Mouse (Mus musculus) limb, embryonic 14.5 days (tissue): Measurements from ENCODE around the gene Fbxl17. TPM values are rescaled to one million over a fixed set of nuclear protein-coding genes. Genes with fewer than 3 reads are reported as not detected.
A peak's percentile ranks its signal among the peaks of the same experiment; 100 is the strongest.

Experiments used
- ATAC-seq: fragments of 200-750 bp; cut with Nextera tagmentation; 2 replicates; pipeline ENCODE4 v1.8.0; 2017; ENCODE audit warnings: low read depth, moderate number of reproducible peaks, moderate TSS enrichment; ENCODE audit not compliant: low FRiP score
- DNase-seq: peaks from one replicate; pipeline ENCODE4 v3.0.0-alpha.2; 2015; ENCODE audit warnings: low spot score
- H3K27ac ChIP-seq: fragments of 300-500 bp; sonication (generic); replicated peaks from 2 replicates; pipeline ENCODE4 v1.5.1; 2014; ENCODE audit warnings: low read depth, mild to moderate bottlenecking, low read length, moderate library complexity, mixed read lengths
- H3K27me3 ChIP-seq: fragments of 300-500 bp; sonication (generic); 2 replicates; pipeline ENCODE4 v1.6.1; 2014; ENCODE audit warnings: low read length, mixed read lengths; ENCODE audit not compliant: control insufficient read depth, insufficient read depth
- H3K36me3 ChIP-seq: fragments of 300-500 bp; sonication (generic); 2 replicates; pipeline ENCODE4 v1.6.1; 2014; ENCODE audit warnings: mild to moderate bottlenecking, low read length, moderate library complexity, mixed read lengths; ENCODE audit not compliant: control insufficient read depth, insufficient read depth
- H3K4me1 ChIP-seq: fragments of 300-500 bp; sonication (generic); 2 replicates; pipeline ENCODE4 v1.6.1; 2014; ENCODE audit warnings: antibody characterized with exemption, low read length, mixed read lengths; ENCODE audit not compliant: control insufficient read depth, insufficient read depth
- H3K4me2 ChIP-seq: fragments of 300-500 bp; sonication (generic); replicated peaks from 2 replicates; pipeline ENCODE4 v1.6.1; 2014; ENCODE audit warnings: low read depth, mild to moderate bottlenecking, low read length, moderate library complexity; ENCODE audit not compliant: severe bottlenecking
- H3K4me3 ChIP-seq: fragments of 300-500 bp; sonication (generic); replicated peaks from 2 replicates; pipeline ENCODE4 v1.5.1; 2014; ENCODE audit warnings: low read length
- H3K9ac ChIP-seq: fragments of 300-500 bp; sonication (generic); 2 replicates; pipeline ENCODE4 v1.6.1; 2014; ENCODE audit warnings: mild to moderate bottlenecking, low read depth, low read length, moderate library complexity; ENCODE audit not compliant: severe bottlenecking
- H3K9me3 ChIP-seq: fragments of 300-500 bp; sonication (generic); 2 replicates; pipeline ENCODE4 v1.6.1; 2016; ENCODE audit warnings: low read length; ENCODE audit not compliant: control insufficient read depth
- POLR2A ChIP-seq: fragments of 200-500 bp; IDR thresholded peaks from 2 replicates; pipeline ENCODE4 v1.8.0; 2012; ENCODE audit warnings: inconsistent platforms, mild to moderate bottlenecking, moderate library complexity, borderline replicate concordance; ENCODE audit not compliant: insufficient read depth, insufficient read length; ENCODE audit errors: extremely low read depth
- WGBS: fragments of 180-500 bp; shearing (Covaris S2); extraction: QIAGEN DNeasy Blood & Tissue Kit; methylation state at CpG from one replicate; pipeline ENCODE4 v1.1.7; 2014; 5-methylcytosine and 5-hydroxymethylcytosine counted together
- polyA plus RNA-seq, 2 experiments: library from polyadenylated mRNA; depleted of rRNA in 1 of 2; stranded (reverse) in 1 of 2; unstranded in 1 of 2; fragments of >200 nt; fragmentation: Nextera tagmentation in 1 of 2; extraction: Ambion mirVana in 1 of 2; gene quantifications; 2 replicates each; pipeline versions ENCODE4 v1.2.1 to v1.2.3; 2012 to 2014

The Fbxl17 gene
- polyA plus RNA-seq, 2 experiments, result 12.6 to 12.9 TPM

DNA sequence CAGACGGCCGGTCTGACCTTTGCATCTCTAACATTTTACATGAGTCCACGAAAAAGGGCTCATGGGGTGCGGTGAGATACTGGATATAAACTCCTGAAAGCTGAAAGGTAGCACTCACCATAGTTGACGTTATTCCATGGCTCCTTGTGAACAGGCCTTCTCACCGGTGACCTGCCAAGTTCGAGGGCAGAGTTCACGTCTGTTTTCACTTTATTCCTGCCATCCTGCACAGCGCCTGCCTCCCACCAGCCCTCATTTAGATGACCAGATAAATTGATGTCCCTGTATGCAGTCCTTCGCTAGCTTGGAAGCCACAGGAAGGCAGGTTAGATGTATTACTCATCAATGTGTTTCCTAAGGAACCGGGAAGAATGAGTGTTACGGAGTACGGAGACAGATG, 454.5 kb downstream of the Fbxl17 start:
- Histone ChIP-seq H3K4me2 (no peak overlapping the region), H3K9ac (no peak overlapping the region), H3K4me3 (no peak overlapping the region), H3K36me3 (no peaks in the 10 kb centered on the region), H3K9me3 (peaks cover 8% of the 10 kb centered on the region), H3K4me1 (peaks cover 4% of the 10 kb centered on the region; the same call in 1 of the 2 replicates), H3K27ac (no peak overlapping the region), H3K27me3 (no peaks in the 10 kb centered on the region)
- ATAC-seq, result no peak
- TF ChIP-seq POLR2A, result no peak
- DNase-seq, result no peak
- WGBS, result 53% methylated on average over 13 of the region's 13 CpGs

DNA sequence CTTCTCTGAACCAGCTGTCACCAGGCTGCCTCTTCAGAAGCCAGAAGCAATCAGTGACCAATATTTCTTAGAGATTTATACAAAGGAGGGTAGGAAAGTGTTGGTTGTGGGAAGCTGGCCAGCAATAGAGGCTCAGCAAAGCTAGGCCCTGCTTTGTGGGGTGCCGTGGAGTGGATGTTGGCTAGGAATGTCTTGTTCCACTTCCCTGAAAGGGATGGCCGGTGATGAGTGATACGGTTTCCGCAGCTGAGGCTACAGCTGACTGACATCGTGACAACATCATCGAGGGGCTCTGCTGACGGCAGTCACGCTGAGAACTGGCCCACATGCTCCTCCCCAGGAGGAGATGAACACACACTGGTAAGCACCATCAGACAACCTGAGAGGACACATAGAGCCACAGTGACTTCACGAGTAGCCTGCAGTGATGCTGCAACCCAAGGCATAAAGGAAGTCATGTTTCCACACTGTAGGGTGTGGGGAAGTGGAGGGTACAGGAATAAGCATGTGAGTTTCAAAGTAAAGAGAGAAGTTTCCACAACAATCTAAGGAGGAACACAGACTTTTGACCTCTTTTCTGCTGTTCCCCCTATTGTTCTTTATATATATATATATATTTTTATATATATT, 456.7 kb downstream of the Fbxl17 start:
- ATAC-seq (no peak), DNase-seq (no peak)
- Histone ChIP-seq H3K9me3 (peaks cover 12% of the 10 kb centered on the region), H3K4me3 (no peak overlapping the region), H3K36me3 (no peaks in the 10 kb centered on the region), H3K9ac (no peak overlapping the region), H3K27ac (no peak overlapping the region), H3K4me2 (no peak overlapping the region), H3K4me1 (peaks cover 4% of the 10 kb centered on the region; the same call in 1 of the 2 replicates), H3K27me3 (no peaks in the 10 kb centered on the region)
- WGBS, result 85% methylated on average over 9 of the region's 9 CpGs
- no peak for TF ChIP-seq POLR2A

DNA sequence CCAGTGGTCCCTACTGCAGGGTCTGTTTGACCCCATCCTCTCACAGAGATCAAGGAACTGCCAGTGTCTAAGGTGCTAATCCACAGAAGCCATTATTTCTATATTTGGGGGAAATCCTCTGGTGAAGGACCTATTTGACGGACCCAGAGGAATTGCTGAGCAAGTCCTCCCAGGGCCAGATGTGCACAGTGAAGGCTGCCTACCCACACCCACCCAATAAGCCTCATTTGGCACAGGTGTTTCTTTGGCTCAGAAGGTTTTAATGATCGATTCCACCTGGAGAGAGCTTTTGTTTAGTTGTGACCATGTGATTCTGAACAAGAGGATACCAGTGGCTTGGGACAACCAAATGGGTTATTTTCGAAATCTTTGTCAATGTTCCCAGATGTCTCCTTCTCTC, 462.3 kb downstream of the Fbxl17 start:
- no peaks in the 10 kb centered on the region for H3K36me3 ChIP-seq
- ATAC-seq, result peak; percentile 53; the same call in 1 of the 2 replicates
- H3K27me3 ChIP-seq, result no peaks in the 10 kb centered on the region
- no peak overlapping the region for H3K4me2 ChIP-seq
- no peak for DNase-seq
- TF ChIP-seq POLR2A, result no peak
- whole genome bisulfite sequencing, result 46% methylated on average over 3 of the region's 3 CpGs
- H3K9me3 ChIP-seq, result peaks cover 12% of the 10 kb centered on the region
- H3K9ac ChIP-seq, result no peak overlapping the region
- no peak overlapping the region for H3K4me3 ChIP-seq
- peaks cover 19% of the 10 kb centered on the region for H3K4me1 ChIP-seq
- H3K27ac ChIP-seq, result no peak overlapping the region

DNA sequence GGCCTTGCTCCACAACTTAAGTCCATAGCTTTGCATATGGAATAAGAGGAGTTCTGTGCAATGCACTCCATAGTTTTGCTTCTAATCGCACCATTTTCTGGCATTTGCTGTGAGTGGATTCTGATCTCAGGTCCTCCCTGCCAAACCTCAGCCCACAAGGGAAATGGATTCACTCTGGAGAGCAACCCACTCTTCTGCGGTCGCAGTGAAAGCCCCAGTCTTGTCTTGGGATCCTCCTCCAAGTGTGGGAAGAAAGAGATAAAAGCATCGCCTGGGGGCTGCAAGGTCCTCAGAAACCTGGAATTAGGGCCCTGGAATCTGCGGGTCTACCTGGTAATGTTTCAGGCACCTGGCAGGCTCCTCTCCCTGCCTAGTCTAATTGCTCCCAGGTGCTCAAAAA, 466.7 kb downstream of the Fbxl17 start:
- DNase-seq, result no peak
- no peak overlapping the region for H3K4me2 ChIP-seq

DNA sequence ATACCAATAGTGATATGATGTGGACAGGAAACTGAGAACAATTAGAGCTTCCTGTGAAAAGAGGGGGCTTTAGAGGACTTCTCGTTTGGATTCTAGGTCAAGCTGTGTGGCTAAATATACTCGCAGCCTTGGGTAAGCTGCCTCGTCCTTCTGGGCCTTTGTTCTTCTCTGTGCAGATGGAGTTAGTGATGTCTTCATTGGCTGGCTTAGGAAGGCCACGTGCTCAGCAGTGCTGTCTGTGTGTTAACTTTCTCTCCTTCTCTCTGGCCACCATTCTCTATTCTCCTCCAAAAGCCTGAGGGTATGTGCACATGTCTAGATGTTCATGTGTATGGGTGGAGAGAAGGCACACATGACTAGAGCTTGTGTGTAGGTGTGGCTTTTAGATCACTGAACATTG, 470.7 kb downstream of the Fbxl17 start:
- Histone ChIP-seq H3K9me3 (no peaks in the 10 kb centered on the region), H3K4me3 (no peak overlapping the region), H3K4me1 (peaks cover 3% of the 10 kb centered on the region; the same call in 1 of the 2 replicates), H3K27me3 (no peaks in the 10 kb centered on the region), H3K27ac (no peak overlapping the region), H3K36me3 (no peaks in the 10 kb centered on the region), H3K9ac (no peak overlapping the region), H3K4me2 (no peak overlapping the region)
- WGBS, result 55% methylated on average over 4 of the region's 4 CpGs
- TF ChIP-seq POLR2A, result no peak
- ATAC-seq (no peak), DNase-seq (no peak)

More for the DNA sequence above, 466.7 kb downstream of the Fbxl17 start:
- Histone ChIP-seq H3K27me3 (no peaks in the 10 kb centered on the region), H3K9ac (no peak overlapping the region), H3K4me1 (peaks cover 19% of the 10 kb centered on the region), H3K4me3 (no peak overlapping the region), H3K9me3 (no peaks in the 10 kb centered on the region), H3K36me3 (no peaks in the 10 kb centered on the region), H3K27ac (no peak overlapping the region)
- WGBS, result 57% methylated on average over 5 of the region's 5 CpGs
- no peak for ATAC-seq
- no peak for TF ChIP-seq POLR2A
